Mouse (Mus musculus) urinary bladder, adult 18-20 months (tissue): ENCODE results near the gene Cfap74.

Source experiments
- DNase-seq, 2 experiments: peaks; one replicate each; pipeline ENCODE4 v3.0.0; 2022; ENCODE audit warnings: low spot score in 2 of 2, mixed read lengths in 2 of 2

Gene Cfap74

DNA sequence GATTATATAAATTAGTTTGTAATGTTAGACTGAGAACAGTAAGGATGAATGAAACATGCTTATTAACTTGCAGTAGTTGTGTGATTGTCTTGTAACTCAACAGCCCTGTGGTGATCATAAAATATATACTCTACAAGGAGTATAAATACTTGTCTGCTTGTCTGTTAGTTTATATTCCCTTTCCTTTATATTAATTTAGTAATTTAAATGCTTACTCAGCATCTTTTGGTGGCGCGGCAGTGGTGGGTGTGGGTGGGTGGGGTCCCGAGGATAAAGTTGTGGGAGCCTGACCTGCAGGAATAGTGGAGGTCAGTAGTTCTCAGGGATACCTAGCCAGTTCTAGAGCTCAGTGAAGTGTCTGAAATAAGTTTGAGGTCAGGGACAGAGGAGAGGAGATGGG, 89.0 kb downstream of the Cfap74 start:
- DNase-seq: no peak

- DNase-seq: no peak
Observed at GRCm38 (mm10) chr4:155501126-155501525, 92.1 kb downstream of the Cfap74 start.

DNA sequence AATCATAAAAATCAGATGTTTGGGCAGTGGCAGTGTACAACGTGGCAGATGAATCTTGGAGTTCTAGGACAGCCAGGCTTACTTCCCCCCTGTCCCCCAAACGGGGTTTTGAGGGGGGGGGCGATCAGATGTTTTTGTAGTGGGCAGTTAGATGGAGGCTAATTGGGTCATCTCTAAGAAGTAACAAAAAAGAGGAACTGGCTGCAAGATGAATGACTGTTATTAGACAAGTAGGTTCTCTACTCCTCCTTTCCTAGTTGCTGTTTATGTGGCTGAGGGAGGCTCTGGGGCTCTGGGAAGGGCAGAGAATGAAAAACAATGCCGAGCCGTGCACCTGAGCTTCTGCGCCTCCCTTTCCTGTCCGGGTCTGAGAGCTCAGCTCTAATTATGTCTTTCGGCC, 96.1 kb downstream of the Cfap74 start:
- no peak for DNase-seq

- no peak for DNase-seq
Observed at GRCm38 (mm10) chr4:155505671-155506295, 96.8 kb downstream of the Cfap74 start.

- DNase-seq: no peak
Observed at GRCm38 (mm10) chr4:155508614-155509013, 99.6 kb downstream of the Cfap74 start.

- no peak for DNase-seq
Observed at GRCm38 (mm10) chr4:155510981-155511380, 102.0 kb downstream of the Cfap74 start.

DNA sequence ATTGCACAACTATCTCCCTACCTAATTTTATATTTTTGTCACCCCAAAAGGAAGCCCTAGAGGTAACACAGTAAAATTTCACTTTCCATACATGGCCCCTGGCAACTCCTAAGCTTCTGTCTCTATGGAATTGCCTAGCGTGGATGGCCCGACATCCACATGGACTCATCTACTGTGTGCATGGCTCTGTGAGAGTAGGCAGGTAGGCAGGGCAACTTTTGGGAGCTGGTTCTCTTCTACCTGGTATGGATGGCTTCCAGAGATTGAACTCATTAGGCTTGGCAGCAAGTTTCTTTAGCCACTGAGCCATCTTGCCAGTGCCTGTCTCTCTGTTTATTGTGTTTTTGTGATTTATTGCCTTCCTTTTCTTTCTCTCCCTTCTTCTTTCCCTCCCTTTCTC, 105.8 kb downstream of the Cfap74 start:
- DNase-seq: no peak
